Mouse (Mus musculus) brain, embryonic 18.5 days (tissue): Measurements from ENCODE around the gene Klhl26.

Source experiments
- DNase-seq: peaks from one replicate; pipeline ENCODE4 v3.0.0-alpha.2; 2012; ENCODE audit warnings: low read depth, low spot score

Gene Klhl26

DNA sequence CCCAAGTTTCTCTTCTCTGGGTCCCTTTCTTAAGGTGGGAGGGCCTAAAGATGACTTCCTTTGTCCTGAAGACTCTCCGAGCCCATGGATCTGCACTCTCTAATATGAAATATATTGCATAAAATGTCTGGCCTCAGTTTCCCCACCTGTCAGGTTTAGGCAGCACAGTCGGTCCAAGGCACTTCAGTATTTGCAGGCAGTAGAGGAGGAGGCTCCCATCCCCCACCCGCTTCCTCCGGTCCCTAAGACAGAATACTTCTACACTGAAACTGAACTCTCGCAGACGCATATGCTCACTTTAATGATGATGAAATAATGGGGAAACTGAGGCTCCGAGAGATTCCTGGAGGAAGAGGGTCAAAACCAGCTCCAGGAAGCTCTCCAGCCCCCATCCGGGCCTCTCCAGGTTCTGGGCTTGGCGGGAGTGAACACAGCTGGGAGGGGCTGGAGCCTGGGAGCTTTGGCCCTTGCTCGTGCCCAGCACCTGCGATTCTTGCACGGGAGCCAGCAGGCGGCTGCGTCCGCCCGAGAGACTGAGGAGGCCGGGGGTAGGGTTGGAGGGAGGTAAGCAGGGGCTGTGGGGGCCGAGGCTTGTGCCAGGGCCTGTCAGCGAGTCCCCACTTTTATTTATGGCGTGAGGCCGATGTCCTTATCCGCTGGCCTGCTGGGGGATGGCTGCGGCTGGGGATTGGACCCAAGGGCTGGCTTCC, 25.2 kb upstream of the Klhl26 start:
- DNase-seq: no peak

GRCm38 (mm10) chr8:70500386-70501301, 23.9 kb upstream of the Klhl26 start:
- DNase-seq: no peak

DNA sequence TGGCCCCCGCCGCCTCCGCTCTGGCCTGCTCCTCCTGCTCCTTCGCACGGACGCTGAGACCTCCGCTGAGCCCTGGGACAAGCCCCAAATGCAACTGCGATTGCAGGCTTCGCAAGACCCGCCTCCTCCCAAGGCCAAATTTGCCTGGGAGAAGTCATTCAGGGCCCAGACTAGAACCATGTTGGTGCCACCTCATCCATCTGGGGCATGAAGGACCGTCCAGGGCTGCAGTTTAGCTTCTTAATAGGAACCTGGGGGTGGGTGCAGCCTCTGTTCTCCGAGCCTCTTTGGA, 18.9 kb upstream of the Klhl26 start:
- DNase-seq: no peak

GRCm38 (mm10) chr8:70495001-70495770, 18.4 kb upstream of the Klhl26 start:
- DNase-seq: no peak

DNA sequence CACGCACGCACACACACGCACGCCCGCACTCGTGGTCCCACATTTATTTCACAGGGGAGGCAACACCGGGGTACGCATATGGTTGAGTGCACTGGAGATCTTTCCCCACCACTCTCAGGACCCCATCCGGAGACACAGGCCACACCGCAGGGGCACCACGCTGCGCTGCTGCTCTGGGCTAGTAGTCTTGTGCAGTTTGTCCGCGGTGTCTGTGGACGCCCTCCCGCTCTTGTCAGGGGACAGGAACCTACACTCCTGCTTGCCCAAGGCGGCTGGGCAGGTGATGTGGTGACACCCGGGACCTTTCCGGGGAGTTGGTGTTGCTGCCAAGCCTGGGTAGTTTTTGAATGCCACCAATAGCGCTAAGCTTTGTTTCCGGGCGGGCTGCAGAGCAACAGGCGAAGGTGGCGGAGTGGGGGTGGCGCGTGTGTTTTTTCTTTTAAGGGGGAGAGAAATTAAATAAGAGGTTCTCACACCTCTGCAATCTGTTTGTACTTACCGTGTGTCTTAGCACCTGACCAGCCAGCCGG, 17.7 kb upstream of the Klhl26 start:
- no peak for DNase-seq

DNA sequence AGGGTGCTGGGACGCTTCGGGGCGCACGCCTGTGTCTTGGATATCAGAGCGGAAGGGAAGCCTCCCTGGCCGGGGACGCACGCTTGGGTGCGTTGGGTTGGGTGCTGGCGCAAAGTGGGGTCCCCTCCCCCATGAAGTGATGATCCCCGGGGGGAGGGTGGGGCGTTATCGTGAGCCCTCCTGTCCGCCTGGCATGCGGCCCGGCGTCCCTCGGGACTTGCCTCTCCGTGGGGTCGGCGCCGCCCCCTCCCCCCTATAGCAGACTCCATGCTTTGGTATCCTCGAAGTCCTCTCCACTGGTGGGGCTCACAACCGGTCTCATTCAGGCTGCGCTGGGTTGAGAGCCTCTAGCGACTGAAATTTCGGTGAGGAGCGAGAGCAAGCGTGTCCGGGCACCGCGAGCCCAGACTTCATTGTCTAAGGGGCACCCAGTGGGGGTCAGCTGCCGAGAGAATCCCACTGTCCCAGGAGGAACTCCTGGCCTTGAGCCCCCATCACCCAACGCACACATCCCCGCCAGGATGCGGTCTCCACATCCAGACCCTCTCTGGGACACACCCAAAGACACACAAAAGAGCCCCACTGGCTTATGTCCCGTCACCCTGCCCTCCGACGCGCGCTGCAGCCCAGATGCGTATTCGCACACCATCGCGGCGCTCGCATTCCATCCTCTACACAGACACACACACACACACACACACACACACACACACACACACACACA, 17.1 kb upstream of the Klhl26 start:
- no peak for DNase-seq

DNA sequence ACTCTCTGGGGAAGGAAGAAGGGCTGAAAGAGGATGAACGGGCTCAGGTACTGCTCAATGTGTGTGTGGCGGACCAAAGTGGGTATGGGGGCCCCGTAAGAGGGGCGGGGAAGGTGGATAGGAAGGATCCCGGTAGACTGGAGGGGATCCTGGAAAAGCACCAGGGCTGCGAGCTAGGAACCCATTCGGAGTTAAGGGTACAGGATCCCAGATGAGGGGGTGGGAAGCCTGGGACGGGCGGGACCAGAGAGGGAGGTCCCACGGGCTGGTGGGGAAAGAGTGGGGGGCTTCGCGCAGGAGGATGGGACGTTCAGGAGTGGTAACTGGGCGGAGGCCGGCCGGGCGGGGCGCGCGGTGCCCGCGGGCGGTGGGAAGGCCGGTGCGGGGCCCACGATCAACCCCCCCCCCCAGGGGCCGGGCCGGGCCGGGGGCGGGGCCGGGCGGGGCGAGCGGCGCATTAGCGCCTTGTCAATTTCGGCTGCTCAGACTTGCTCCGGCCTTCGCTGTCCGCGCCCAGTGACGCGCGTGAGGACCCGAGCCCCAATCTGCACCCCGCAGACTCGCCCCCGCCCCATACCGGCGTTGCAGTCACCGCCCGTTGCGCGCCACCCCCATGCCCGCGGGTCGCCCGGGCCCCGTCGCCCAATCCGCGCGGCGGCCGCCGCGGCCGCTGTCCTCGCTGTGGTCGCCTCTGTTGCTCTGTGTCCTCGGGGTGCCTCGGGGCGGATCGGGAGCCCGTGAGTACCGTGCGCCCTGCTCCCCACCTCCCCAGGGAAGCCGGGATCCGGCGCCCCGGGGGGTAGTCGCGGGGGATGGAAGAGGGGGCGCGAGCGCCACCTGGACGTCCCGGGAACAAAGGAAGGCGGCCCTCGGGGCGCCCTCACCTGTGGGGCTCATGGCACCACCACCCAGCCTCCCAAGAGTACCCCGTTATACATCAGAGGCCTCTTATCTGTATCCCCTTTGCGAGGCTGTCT, 16.2 kb upstream of the Klhl26 start, which contains the start of gene Crlf1:
TSS of gene Crlf1 (plus strand) at position 495 of the 977 bp plus-strand sequence.
- DNase-seq: no peak

- DNase-seq: no peak
Measured at GRCm38 (mm10) chr8:70490880-70491495, 14.2 kb upstream of the Klhl26 start.

DNA sequence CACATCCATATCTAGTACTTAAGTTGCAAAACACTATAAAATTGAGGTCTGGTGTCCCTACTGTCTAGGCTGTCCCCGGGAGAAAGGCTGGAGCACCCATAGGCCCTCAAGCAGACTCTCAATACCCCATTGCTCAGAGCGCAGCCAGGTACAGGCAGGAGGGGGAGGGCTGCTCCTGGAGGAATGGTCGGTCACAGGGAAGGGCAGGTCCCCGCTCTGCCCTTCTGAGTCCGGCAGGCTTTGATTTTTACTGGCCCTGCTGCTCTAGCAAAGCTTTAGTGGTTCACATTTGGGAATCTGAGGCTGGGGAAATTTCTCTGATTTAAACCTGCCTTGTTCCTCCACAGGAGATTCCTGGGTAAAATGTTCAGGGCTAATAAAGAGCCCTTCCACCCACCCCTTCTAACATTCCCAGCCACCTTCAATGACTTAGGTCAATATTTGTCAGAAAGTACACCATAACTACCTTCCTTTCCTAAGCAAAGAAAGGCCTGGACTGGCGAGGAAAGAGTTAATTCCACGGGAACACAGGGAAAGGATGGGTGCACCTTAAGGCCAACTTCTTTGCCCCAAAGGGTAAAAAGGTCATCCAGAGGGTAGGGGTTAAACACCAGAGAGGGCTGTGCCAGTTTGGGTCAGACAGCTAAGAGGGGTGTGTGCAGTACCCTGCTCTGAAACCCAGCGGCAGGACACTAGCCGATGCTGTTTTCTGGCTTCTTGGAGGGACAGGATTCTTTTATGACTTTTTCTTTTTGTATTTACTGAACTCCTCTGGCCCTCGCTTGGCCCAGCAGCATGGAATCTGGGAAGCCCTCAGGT, 13.5 kb upstream of the Klhl26 start:
- DNase-seq: no peak

- no peak for DNase-seq
Measured at GRCm38 (mm10) chr8:70489576-70489975, 12.8 kb upstream of the Klhl26 start.

DNA sequence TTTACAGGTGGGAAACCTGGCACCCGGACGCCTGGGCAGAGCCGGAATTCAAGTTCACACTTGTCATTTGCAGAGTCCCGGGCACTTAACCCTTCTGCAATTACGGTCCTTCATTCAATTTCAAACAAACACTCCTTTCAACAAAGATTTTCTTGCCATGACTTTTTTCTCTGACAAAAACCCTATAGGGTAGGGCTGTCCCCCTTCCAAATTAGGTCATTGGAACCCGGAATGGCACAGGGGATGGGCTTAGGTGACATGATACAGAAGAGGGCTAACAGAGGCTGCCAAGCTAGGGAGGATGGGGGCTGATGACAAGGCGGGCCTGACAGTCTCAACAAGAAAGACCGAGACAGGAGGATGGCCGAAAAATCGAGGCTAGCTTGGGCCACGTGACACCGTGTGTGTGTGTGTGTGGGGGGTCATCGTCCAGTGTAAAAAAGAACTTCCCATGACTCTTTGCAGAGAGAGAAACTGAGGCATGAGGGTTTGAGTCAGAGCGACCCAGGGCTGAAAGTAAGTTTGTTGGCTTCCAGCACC, 12.2 kb upstream of the Klhl26 start:
- DNase-seq: no peak

DNA sequence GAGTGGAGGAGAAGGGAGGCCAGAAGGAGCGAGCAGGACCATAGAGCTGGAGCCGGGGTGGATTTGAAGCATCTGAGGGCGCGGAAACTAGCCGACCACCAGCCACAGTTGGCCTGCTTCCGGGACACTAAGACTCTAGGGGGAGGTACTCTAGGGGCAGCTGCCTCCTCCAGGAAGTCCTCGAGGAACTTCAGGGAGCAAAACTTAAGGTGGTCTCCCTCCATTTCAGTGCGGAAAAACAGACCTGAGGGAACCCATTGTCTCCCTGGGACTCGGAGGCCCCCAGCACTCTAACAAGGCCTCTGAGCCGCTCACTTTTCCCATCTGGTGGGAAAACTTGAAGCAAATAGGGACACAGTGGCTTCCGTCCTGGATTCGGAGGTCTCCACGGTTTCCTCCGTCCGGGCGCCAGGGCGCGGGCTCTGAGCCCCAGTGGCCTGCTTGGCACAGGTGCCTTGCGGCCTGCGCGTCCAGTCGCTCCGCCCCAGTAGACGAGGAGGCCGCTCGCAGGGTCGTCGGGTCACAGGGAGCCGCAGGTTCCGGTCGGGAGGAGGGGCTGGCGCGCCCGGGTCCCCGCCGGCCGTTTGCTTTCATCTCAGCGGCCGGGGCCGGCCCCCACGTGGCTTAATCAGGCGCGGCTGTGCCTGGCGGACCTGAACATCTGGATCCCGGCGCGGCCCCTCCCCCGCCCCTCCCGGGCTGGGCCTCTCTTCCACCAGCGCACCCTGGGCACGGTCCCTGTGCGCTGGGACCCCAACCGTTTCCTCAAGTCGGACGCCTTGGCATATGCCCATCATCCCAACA, 11.4 kb upstream of the Klhl26 start:
- DNase-seq: no peak

GRCm38 (mm10) chr8:70486941-70487520, 10.3 kb upstream of the Klhl26 start, which contains the start of gene Tmem59l:
Tmem59l (minus strand) TSS chr8:70487358.
- DNase-seq: no peak

GRCm38 (mm10) chr8:70486191-70486681, 9.5 kb upstream of the Klhl26 start:
- DNase-seq: no peak

DNA sequence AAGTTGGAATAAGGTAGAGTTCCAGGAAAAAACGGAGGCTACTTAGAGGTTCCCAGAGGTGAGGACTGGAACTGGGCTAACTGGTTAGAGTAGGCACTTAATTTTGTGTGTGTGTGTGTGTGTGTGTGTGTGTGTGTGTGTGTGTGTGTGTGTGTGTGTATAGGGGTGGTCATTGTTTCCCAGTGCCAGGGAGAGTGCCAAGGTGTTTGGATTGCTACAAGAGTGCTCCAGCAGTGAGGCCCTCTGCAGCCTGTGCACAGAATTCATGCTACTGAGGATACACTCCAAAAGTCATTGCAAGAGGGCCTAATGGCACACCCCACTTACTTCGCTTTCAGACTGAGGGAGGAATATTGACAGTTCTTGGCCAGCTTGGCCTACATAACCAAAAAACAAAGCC, 6.2 kb upstream of the Klhl26 start:
- DNase-seq: no peak

- DNase-seq: no peak
Measured at GRCm38 (mm10) chr8:70481908-70482307, 5.1 kb upstream of the Klhl26 start.
